Mouse (Mus musculus): ENCODE results near the gene 1110002E22Rik. TPM values are rescaled to one million over a fixed set of nuclear protein-coding genes. Genes with fewer than 3 reads are reported as not detected.

The 1110002E22Rik gene
- polyA plus RNA-seq, 1 experiment from 2014 or later, result 0.07 TPM

- H3K36me3 ChIP-seq (ENCODE audit: control insufficient read depth, insufficient read depth, low read length), result no peaks in the 10 kb centered on the region
- WGBS, result 94% methylated on average over 1 of the region's 1 CpGs
Measured at GRCm38 (mm10) chr3:138083073-138083637, 18.3 kb downstream of the 1110002E22Rik start.

DNA sequence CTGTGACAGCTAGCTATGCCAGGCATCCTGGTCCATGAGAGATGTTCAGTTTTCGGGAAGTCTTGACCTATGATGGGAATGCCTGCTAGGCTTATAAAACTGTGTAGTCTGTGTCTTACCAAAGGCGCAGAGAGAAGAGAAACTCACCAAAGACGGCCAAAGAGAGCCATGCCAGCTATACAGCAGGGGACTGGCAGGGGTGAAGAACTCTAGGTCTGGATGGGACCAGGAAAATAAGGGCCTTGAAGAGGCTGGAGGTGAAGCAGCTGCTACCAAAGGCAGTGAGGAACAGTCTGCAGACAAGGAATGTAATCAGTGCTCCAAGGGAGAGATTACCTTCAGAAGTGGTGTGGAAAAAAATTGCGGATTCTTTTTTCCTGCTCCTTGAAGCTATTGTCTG is 19.0 kb downstream of the 1110002E22Rik start:
- DNase-seq (ENCODE audit: low spot score) (no peak), ATAC-seq (replicated peaks; ENCODE audit: low FRiP score, low TSS enrichment, low read depth) (no peak)
- H3K27ac ChIP-seq (ENCODE audit: low read depth), result no peak overlapping the region
- no peak overlapping the region for H3K4me2 ChIP-seq (ENCODE audit: low read length)
- no peak overlapping the region for H3K9ac ChIP-seq (ENCODE audit: low read length)
- no peaks in the 10 kb centered on the region for H3K36me3 ChIP-seq (ENCODE audit: control insufficient read depth, insufficient read depth, low read length)
- H3K9me3 ChIP-seq (ENCODE audit: control insufficient read depth, low read length), result no peaks in the 10 kb centered on the region
- no peaks in the 10 kb centered on the region for H3K27me3 ChIP-seq (replicated peaks; ENCODE audit: control insufficient read depth, insufficient read depth, low read length)
- no peaks in the 10 kb centered on the region for H3K4me1 ChIP-seq (replicated peaks; ENCODE audit: control insufficient read depth, insufficient read depth, low read length)
- 84% methylated on average over 4 of the region's 4 CpGs for WGBS
- no peak overlapping the region for H3K4me3 ChIP-seq (ENCODE audit: low read depth, low read length)

More at GRCm38 (mm10) chr3:138083073-138083637, 18.3 kb downstream of the 1110002E22Rik start:
- Histone ChIP-seq H3K9ac (ENCODE audit: low read length) (no peak overlapping the region), H3K27me3 (replicated peaks; ENCODE audit: control insufficient read depth, insufficient read depth, low read length) (no peaks in the 10 kb centered on the region), H3K4me1 (replicated peaks; ENCODE audit: control insufficient read depth, insufficient read depth, low read length) (no peaks in the 10 kb centered on the region), H3K4me2 (ENCODE audit: low read length) (no peak overlapping the region), H3K4me3 (ENCODE audit: low read depth, low read length) (no peak overlapping the region), H3K27ac (ENCODE audit: low read depth) (no peak overlapping the region), H3K9me3 (ENCODE audit: control insufficient read depth, low read length) (no peaks in the 10 kb centered on the region)
- ATAC-seq (replicated peaks; ENCODE audit: low FRiP score, low TSS enrichment, low read depth) (no peak), DNase-seq (ENCODE audit: low spot score) (no peak)

DNA sequence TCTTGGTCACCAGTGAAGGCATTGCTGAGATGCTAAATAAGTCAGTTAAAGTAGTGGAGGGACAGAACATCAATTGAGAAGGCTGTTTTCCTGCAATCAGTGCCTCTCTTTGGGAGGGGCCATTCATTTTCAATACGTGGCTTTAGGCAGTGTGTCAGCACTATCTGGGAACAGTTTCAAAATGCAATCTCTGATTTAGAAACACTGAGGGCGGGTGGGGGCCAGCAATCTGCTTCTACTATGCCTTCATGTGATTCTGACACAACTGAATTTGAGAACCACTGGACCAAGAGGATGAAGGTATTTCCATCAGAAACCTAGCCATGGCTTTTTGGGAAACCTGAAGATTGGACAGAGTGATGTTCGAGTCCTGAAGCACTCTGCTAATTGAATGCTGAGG is 30.4 kb downstream of the 1110002E22Rik start:
- ATAC-seq (replicated peaks; ENCODE audit: low FRiP score, low TSS enrichment, low read depth), result no peak
- H3K9ac ChIP-seq (ENCODE audit: low read length), result no peak overlapping the region
- no peak overlapping the region for H3K4me2 ChIP-seq (ENCODE audit: low read length)
- H3K27ac ChIP-seq (ENCODE audit: low read depth), result no peak overlapping the region
- no peaks in the 10 kb centered on the region for H3K27me3 ChIP-seq (replicated peaks; ENCODE audit: control insufficient read depth, insufficient read depth, low read length)
- H3K9me3 ChIP-seq (ENCODE audit: control insufficient read depth, low read length), result no peaks in the 10 kb centered on the region
- H3K4me3 ChIP-seq (ENCODE audit: low read depth, low read length), result no peak overlapping the region
- no peaks in the 10 kb centered on the region for H3K36me3 ChIP-seq (ENCODE audit: control insufficient read depth, insufficient read depth, low read length)
- 76% methylated on average over 3 of the region's 3 CpGs for WGBS
- no peaks in the 10 kb centered on the region for H3K4me1 ChIP-seq (replicated peaks; ENCODE audit: control insufficient read depth, insufficient read depth, low read length)
- peak; percentile 38 for DNase-seq (ENCODE audit: low spot score)

- no peaks in the 10 kb centered on the region for H3K4me1 ChIP-seq (replicated peaks; ENCODE audit: control insufficient read depth, insufficient read depth, low read length)
- no peak overlapping the region for H3K4me2 ChIP-seq (ENCODE audit: low read length)
- 71% methylated on average over 10 of the region's 10 CpGs for WGBS
- H3K36me3 ChIP-seq (ENCODE audit: control insufficient read depth, insufficient read depth, low read length), result no peaks in the 10 kb centered on the region
- no peak overlapping the region for H3K4me3 ChIP-seq (ENCODE audit: low read depth, low read length)
- H3K9ac ChIP-seq (ENCODE audit: low read length), result no peak overlapping the region
- H3K27me3 ChIP-seq (replicated peaks; ENCODE audit: control insufficient read depth, insufficient read depth, low read length), result no peaks in the 10 kb centered on the region
- ATAC-seq (replicated peaks; ENCODE audit: low FRiP score, low TSS enrichment, low read depth) (no peak), DNase-seq (ENCODE audit: low spot score) (no peak)
- no peak overlapping the region for H3K27ac ChIP-seq (ENCODE audit: low read depth)
- no peaks in the 10 kb centered on the region for H3K9me3 ChIP-seq (ENCODE audit: control insufficient read depth, low read length)
Measured at GRCm38 (mm10) chr3:138095718-138096117, 30.9 kb downstream of the 1110002E22Rik start.

DNA sequence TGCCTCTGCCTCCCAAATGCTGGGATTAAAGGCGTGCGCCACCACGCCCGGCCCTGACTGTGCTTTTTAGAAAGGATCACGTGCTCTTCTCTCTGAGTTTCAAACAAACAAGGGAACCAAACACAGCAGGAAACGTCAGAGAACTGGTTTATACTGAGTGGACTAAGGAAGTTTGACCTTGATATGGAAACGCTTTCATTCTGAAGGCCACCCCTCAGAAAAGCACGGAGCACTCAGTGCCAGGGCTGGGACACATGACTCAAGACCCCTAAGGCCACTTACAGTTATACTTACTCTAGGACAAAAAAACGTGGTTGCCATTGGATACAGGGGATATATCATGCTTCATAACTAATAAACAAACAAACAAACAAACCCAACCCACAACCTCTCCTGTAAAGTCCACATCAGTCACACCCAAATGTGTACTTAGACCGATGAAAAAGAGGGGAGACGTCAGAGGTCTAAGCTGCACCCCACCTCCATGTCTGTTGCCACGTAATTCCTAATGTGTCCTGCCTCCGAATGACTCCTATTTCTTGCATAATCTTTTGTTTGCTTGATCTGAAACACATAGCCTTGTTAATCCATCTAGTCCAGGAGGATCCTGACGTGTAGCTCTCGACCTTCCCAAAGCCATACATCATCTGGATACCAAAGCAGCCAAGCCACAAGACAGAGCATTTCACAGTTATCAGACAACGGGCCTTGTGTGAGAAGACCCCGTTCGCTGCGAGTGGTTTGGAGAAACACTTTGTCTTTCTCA is 31.6 kb downstream of the 1110002E22Rik start:
- WGBS, result 85% methylated on average over 19 of the region's 19 CpGs
- ATAC-seq (replicated peaks; ENCODE audit: low FRiP score, low TSS enrichment, low read depth) (no peak), DNase-seq (ENCODE audit: low spot score) (peak; percentile 48)
- no peaks in the 10 kb centered on the region for H3K36me3 ChIP-seq (ENCODE audit: control insufficient read depth, insufficient read depth, low read length)
- no peaks in the 10 kb centered on the region for H3K4me1 ChIP-seq (replicated peaks; ENCODE audit: control insufficient read depth, insufficient read depth, low read length)
- no peak overlapping the region for H3K9ac ChIP-seq (ENCODE audit: low read length)
- no peak overlapping the region for H3K4me2 ChIP-seq (ENCODE audit: low read length)
- no peaks in the 10 kb centered on the region for H3K9me3 ChIP-seq (ENCODE audit: control insufficient read depth, low read length)
- no peak overlapping the region for H3K4me3 ChIP-seq (ENCODE audit: low read depth, low read length)
- no peak overlapping the region for H3K27ac ChIP-seq (ENCODE audit: low read depth)
- H3K27me3 ChIP-seq (replicated peaks; ENCODE audit: control insufficient read depth, insufficient read depth, low read length), result no peaks in the 10 kb centered on the region

DNA sequence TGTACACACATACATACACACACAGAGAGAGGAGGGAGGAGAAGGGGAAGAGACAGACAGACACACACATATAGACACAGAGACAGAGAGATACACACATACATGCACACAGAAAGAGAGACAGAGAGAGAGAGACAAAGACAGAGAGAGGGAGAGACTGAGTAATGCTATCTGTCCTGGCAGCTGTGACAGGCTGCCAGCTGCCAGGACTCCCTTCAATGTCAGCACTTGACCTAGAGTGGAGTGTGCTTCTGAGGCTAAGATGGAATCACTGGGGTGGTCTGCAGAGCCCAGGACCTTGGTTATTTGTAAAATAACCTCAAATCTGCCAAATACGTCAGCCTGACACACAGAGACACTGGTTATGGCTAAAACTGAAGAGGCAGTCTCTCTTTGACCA is 32.9 kb downstream of the 1110002E22Rik start:
- H3K4me3 ChIP-seq (ENCODE audit: low read depth, low read length), result no peak overlapping the region
- DNase-seq (ENCODE audit: low spot score) (peak; percentile 46), ATAC-seq (replicated peaks; ENCODE audit: low FRiP score, low TSS enrichment, low read depth) (no peak)
- 67% methylated on average over 1 of the region's 1 CpGs for WGBS
- no peaks in the 10 kb centered on the region for H3K27me3 ChIP-seq (replicated peaks; ENCODE audit: control insufficient read depth, insufficient read depth, low read length)
- no peak overlapping the region for H3K4me2 ChIP-seq (ENCODE audit: low read length)
- no peaks in the 10 kb centered on the region for H3K9me3 ChIP-seq (ENCODE audit: control insufficient read depth, low read length)
- no peak overlapping the region for H3K9ac ChIP-seq (ENCODE audit: low read length)
- no peaks in the 10 kb centered on the region for H3K4me1 ChIP-seq (replicated peaks; ENCODE audit: control insufficient read depth, insufficient read depth, low read length)
- H3K27ac ChIP-seq (ENCODE audit: low read depth), result no peak overlapping the region
- H3K36me3 ChIP-seq (ENCODE audit: control insufficient read depth, insufficient read depth, low read length), result no peaks in the 10 kb centered on the region

GRCm38 (mm10) chr3:138101936-138102335 is 37.1 kb downstream of the 1110002E22Rik start:
- H3K4me2 ChIP-seq (ENCODE audit: low read length), result no peak overlapping the region
- H3K9ac ChIP-seq (ENCODE audit: low read length), result no peak overlapping the region
- H3K9me3 ChIP-seq (ENCODE audit: control insufficient read depth, low read length), result no peaks in the 10 kb centered on the region
- no peak overlapping the region for H3K27ac ChIP-seq (ENCODE audit: low read depth)
- ATAC-seq (replicated peaks; ENCODE audit: low FRiP score, low TSS enrichment, low read depth), result no peak
- 89% methylated on average over 4 of the region's 4 CpGs for WGBS
- H3K4me1 ChIP-seq (replicated peaks; ENCODE audit: control insufficient read depth, insufficient read depth, low read length), result no peaks in the 10 kb centered on the region
- no peaks in the 10 kb centered on the region for H3K36me3 ChIP-seq (ENCODE audit: control insufficient read depth, insufficient read depth, low read length)
- H3K27me3 ChIP-seq (replicated peaks; ENCODE audit: control insufficient read depth, insufficient read depth, low read length), result no peaks in the 10 kb centered on the region
- DNase-seq (ENCODE audit: low spot score), result peak; percentile 35
- H3K4me3 ChIP-seq (ENCODE audit: low read depth, low read length), result no peak overlapping the region

GRCm38 (mm10) chr3:138103690-138104089 is 38.8 kb downstream of the 1110002E22Rik start:
- ATAC-seq (replicated peaks; ENCODE audit: low FRiP score, low TSS enrichment, low read depth) (no peak), DNase-seq (ENCODE audit: low spot score) (peak; percentile 41)
- Histone ChIP-seq H3K4me2 (ENCODE audit: low read length) (no peak overlapping the region), H3K27me3 (replicated peaks; ENCODE audit: control insufficient read depth, insufficient read depth, low read length) (no peaks in the 10 kb centered on the region), H3K4me1 (replicated peaks; ENCODE audit: control insufficient read depth, insufficient read depth, low read length) (no peaks in the 10 kb centered on the region), H3K9me3 (ENCODE audit: control insufficient read depth, low read length) (no peaks in the 10 kb centered on the region), H3K9ac (ENCODE audit: low read length) (no peak overlapping the region), H3K4me3 (ENCODE audit: low read depth, low read length) (no peak overlapping the region), H3K27ac (ENCODE audit: low read depth) (no peak overlapping the region), H3K36me3 (ENCODE audit: control insufficient read depth, insufficient read depth, low read length) (no peaks in the 10 kb centered on the region)
- 90% methylated on average over 4 of the region's 4 CpGs for WGBS

GRCm38 (mm10) chr3:138105056-138105455 is 40.2 kb downstream of the 1110002E22Rik start:
- Histone ChIP-seq H3K9me3 (ENCODE audit: control insufficient read depth, low read length) (no peaks in the 10 kb centered on the region), H3K4me2 (ENCODE audit: low read length) (no peak overlapping the region), H3K36me3 (ENCODE audit: control insufficient read depth, insufficient read depth, low read length) (no peaks in the 10 kb centered on the region), H3K27me3 (replicated peaks; ENCODE audit: control insufficient read depth, insufficient read depth, low read length) (no peaks in the 10 kb centered on the region), H3K9ac (ENCODE audit: low read length) (no peak overlapping the region), H3K4me1 (replicated peaks; ENCODE audit: control insufficient read depth, insufficient read depth, low read length) (no peaks in the 10 kb centered on the region), H3K4me3 (ENCODE audit: low read depth, low read length) (no peak overlapping the region), H3K27ac (ENCODE audit: low read depth) (no peak overlapping the region)
- ATAC-seq (replicated peaks; ENCODE audit: low FRiP score, low TSS enrichment, low read depth), result no peak
- 76% methylated on average over 5 of the region's 5 CpGs for WGBS
- DNase-seq (ENCODE audit: low spot score), result peak; percentile 32
